Mouse (Mus musculus) lung, postnatal 0 days (tissue): ENCODE data around the gene Olfr328.

ENCODE experiments used
- CTCF ChIP-seq: IDR thresholded peaks from 2 replicates; pipeline ENCODE4 v1.5.1; 2016; ENCODE audit warnings: antibody characterized with exemption, mild to moderate bottlenecking
- EP300 ChIP-seq: IDR thresholded peaks from 2 replicates; pipeline ENCODE4 v1.6.1; 2016; ENCODE audit warnings: antibody characterized with exemption, mild to moderate bottlenecking, control low read depth

DNA sequence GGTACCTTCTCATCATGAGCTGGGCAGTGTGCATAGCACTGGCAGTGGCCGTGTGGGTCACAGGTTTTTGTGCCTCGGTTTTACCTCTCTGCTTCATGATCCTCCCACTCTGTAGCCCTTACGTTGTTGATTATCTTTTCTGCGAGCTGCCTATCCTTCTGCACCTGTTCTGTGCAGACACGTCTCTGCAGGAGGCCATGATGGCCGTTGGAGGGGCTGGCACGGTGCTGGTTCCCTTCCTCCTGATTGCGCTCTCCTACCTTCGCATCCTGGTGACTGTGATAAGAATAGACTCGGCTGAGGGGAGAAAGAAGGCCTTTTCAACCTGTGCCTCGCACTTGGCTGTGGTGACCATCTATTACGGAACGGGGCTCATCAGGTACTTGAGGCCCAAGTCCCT, 42.4 kb upstream of the Olfr328 start:
- TF ChIP-seq EP300 (no peak), CTCF (no peak)
